Comparison of ENCODE assay signal across 9 mouse cellular contexts in genomic region chr3:116858941-116859685, GRCm38 (mm10). TPM values are rescaled to one million over a fixed set of nuclear protein-coding genes. Genes with fewer than 3 reads are reported as not detected.
DNase-seq lines count a peak whose midpoint lies in the region; ATAC-seq and TF ChIP-seq lines count a peak whose summit lies in the region.
"Had no signal": no experiment of that assay in that cellular context is flagged by ENCODE, and none has a peak within 500 bp of the region (broad histone marks: within the 10 kb centered on the region; RNA-seq: fewer than 3 reads in every experiment).

Gene Frrs1 (plus strand): TSS chr3:116859464.

- peaks cover 6% of the 10 kb centered on the region; the same call in 1 of the 2 replicates for H3K4me1 ChIP-seq in heart, embryonic 16.5 days (ENCODE audit: control insufficient read depth, insufficient read depth, low read length)
- H3K4me1 ChIP-seq in G1E (ENCODE audit: insufficient read depth, low read depth, low read length) = peaks cover 35% of the 10 kb centered on the region
- peaks cover 66% of the 10 kb centered on the region for H3K4me1 ChIP-seq in erythroblast, embryonic 14.5 days (ENCODE audit: control insufficient read depth)
- peaks cover 53% of the 10 kb centered on the region for H3K4me1 ChIP-seq in megakaryocyte, embryonic 14.5 days
- H3K4me1 ChIP-seq: neural tube, embryonic 12.5 days had no signal

- H3K9ac ChIP-seq in heart, embryonic 16.5 days (ENCODE audit: low read length) = no peak within 1 kb of the TSS
- H3K9ac ChIP-seq: neural tube, embryonic 12.5 days had no signal

- ATAC-seq in heart, embryonic 16.5 days (replicated peaks; ENCODE audit: extremely low read depth, insufficient read depth, low FRiP score) = no peak
- ATAC-seq in G1E (ENCODE audit: extremely low read depth, insufficient number of reproducible peaks, low FRiP score, poor library complexity, severe bottlenecking) = peak; percentile 84

- H3K27ac ChIP-seq in heart, embryonic 16.5 days (ENCODE audit: low read length) = no peak within 1 kb of the TSS
- H3K27ac ChIP-seq: neural tube, embryonic 12.5 days had no signal

- TF ChIP-seq CTCF in G1E (IDR thresholded peaks at IDR 0.05; ENCODE audit: low read depth, low read length) = no peak

- H3K4me3 ChIP-seq in heart, embryonic 16.5 days (ENCODE audit: low read length) = no peak within 1 kb of the TSS
- peak within 1 kb of the TSS; percentile 80 for H3K4me3 ChIP-seq in G1E (ENCODE audit: low read depth, low read length)
- peak within 1 kb of the TSS; percentile 95 for H3K4me3 ChIP-seq in erythroblast, embryonic 14.5 days (replicated peaks)
- H3K4me3 ChIP-seq in megakaryocyte, embryonic 14.5 days (replicated peaks) = peak within 1 kb of the TSS; percentile 70
- H3K4me3 ChIP-seq: neural tube, embryonic 12.5 days had no signal

- H3K4me2 ChIP-seq in heart, embryonic 16.5 days (ENCODE audit: low read depth, low read length) = no peak within 1 kb of the TSS
- H3K4me2 ChIP-seq: neural tube, embryonic 12.5 days had no signal

- no peak for DNase-seq in heart, postnatal 25 days (ENCODE audit: low spot score)
- DNase-seq in G1E (ENCODE audit: low spot score) = peak; percentile 67
- DNase-seq in cerebellum, adult 9-11 months = no peak
- no peak for DNase-seq in layer of hippocampus, adult 9-11 months
- no peak for DNase-seq in lung, adult 18-20 months

- no peaks in the 10 kb centered on the region for H3K9me3 ChIP-seq in heart, embryonic 16.5 days (replicated peaks; ENCODE audit: control insufficient read depth, low read length)
- no peaks in the 10 kb centered on the region for H3K9me3 ChIP-seq in G1E (replicated peaks)
- no peaks in the 10 kb centered on the region for H3K9me3 ChIP-seq in erythroblast, embryonic 14.5 days (ENCODE audit: control insufficient read depth, low read length)
- H3K9me3 ChIP-seq in megakaryocyte, embryonic 14.5 days = no peaks in the 10 kb centered on the region
- H3K9me3 ChIP-seq: neural tube, embryonic 12.5 days had no signal

- WGBS in heart, embryonic 16.5 days = 74% methylated on average over 9 of the region's 9 CpGs

- H3K36me3 ChIP-seq in heart, embryonic 16.5 days (ENCODE audit: control insufficient read depth, insufficient read depth) = no peaks in the 10 kb centered on the region
- H3K36me3 ChIP-seq in G1E (replicated peaks) = peaks cover 1% of the 10 kb centered on the region
- H3K36me3 ChIP-seq in erythroblast, embryonic 14.5 days (ENCODE audit: control insufficient read depth) = peaks cover 8% of the 10 kb centered on the region
- no peaks in the 10 kb centered on the region for H3K36me3 ChIP-seq in megakaryocyte, embryonic 14.5 days (replicated peaks; ENCODE audit: low read length)
- H3K36me3 ChIP-seq: neural tube, embryonic 12.5 days had no signal

- intact Hi-C loops in heart, postnatal 25 days (cut with DNase I) = no loop called here

- H3K27me3 ChIP-seq in heart, embryonic 16.5 days (ENCODE audit: control insufficient read depth, insufficient read depth, low read length) = no peaks in the 10 kb centered on the region
- no peaks in the 10 kb centered on the region for H3K27me3 ChIP-seq in G1E (ENCODE audit: insufficient read depth, low read length)
- no peaks in the 10 kb centered on the region for H3K27me3 ChIP-seq in erythroblast, embryonic 14.5 days (ENCODE audit: control insufficient read depth)
- H3K27me3 ChIP-seq in megakaryocyte, embryonic 14.5 days (replicated peaks) = no peaks in the 10 kb centered on the region
- H3K27me3 ChIP-seq: neural tube, embryonic 12.5 days had no signal

RNA-seq across cellular contexts. Expression of gene Frrs1, which starts in this region (rescaled TPM):
- 13.8 and 21.9 TPM in 2 replicates for polyA plus RNA-seq in heart, embryonic 16.5 days (2015; fragmentation: Nextera tagmentation; extraction: Ambion mirVana)
- 1 to 10 TPM; 3.1 to 4.8 TPM for total RNA-seq in heart, postnatal 25 days (2021)
- total RNA-seq in G1E (2014; fragmentation: Nextera tagmentation) (99.0 and 105 TPM in 2 replicates), G1E (2017) (33.5 and 37.1 TPM in 2 replicates)
- 8.7 and 26.1 TPM in 2 replicates for polyA plus RNA-seq in G1E (2012)
- 0.92 and 1.8 TPM in 2 replicates for polyA plus RNA-seq in erythroblast, embryonic 14.5 days (2012)
- 13.7 TPM in 1 of 2 replicates, not detected in the other for polyA plus RNA-seq in megakaryocyte, embryonic 14.5 days (2012; ENCODE audit: insufficient read depth, low replicate concordance)

Comparison
In these comparisons a context has a peak if more than half of its experiments do, and no peak if none do; other contexts are left out.
1. RNA of gene Frrs1 (total RNA-seq): 33.5 to 105 TPM in G1E; 3.1 to 4.8 TPM in heart, postnatal 25 days; every median in the first group is over 4 times any median in the second.